Mouse (Mus musculus): ENCODE data around the gene Gtf2a2.

GRCm38 (mm10) chr9:70003516-70003915 is 8.8 kb upstream of the Gtf2a2 start:
- no peak for TF ChIP-seq CTCF (IDR thresholded peaks at IDR 0.05; ENCODE audit: control insufficient read depth, insufficient read depth, insufficient replicate concordance, low read depth, low read length)
- no peak for TF ChIP-seq POLR2A (IDR thresholded peaks at IDR 0.05; ENCODE audit: control insufficient read depth, low read depth, low read length)
